Mouse (Mus musculus) kidney, embryonic 14.5 days (tissue): ENCODE measurements around the gene Rlbp1. TPM values are rescaled to one million over a fixed set of nuclear protein-coding genes. Genes with fewer than 3 reads are reported as not detected.
A peak's percentile ranks its signal among the peaks of the same experiment; 100 is the strongest.

Source experiments
- ATAC-seq: fragments of 200-750 bp; cut with Nextera tagmentation; 2 replicates; pipeline ENCODE4 v1.8.0; 2017; ENCODE audit warnings: moderate number of reproducible peaks, mild to moderate bottlenecking, moderate TSS enrichment, moderate library complexity; ENCODE audit not compliant: low FRiP score, low TSS enrichment
- H3K27ac ChIP-seq: fragments of 300-500 bp; sonication (generic); 2 replicates; pipeline ENCODE4 v1.5.1; 2014; ENCODE audit warnings: low read depth, mild to moderate bottlenecking, low read length, moderate library complexity, mixed read lengths
- H3K27me3 ChIP-seq: fragments of 300-500 bp; sonication (generic); 2 replicates; pipeline ENCODE4 v1.6.1; 2014; ENCODE audit warnings: mild to moderate bottlenecking, low read length; ENCODE audit not compliant: control insufficient read depth, insufficient read depth
- H3K36me3 ChIP-seq: fragments of 300-500 bp; sonication (generic); 2 replicates; pipeline ENCODE4 v1.6.1; 2014; ENCODE audit warnings: low read length, mixed read lengths; ENCODE audit not compliant: control insufficient read depth, insufficient read depth
- H3K4me1 ChIP-seq: fragments of 300-500 bp; sonication (generic); 2 replicates; pipeline ENCODE4 v1.6.1; 2014; ENCODE audit warnings: low read length, mixed read lengths; ENCODE audit not compliant: control insufficient read depth, insufficient read depth
- H3K4me2 ChIP-seq: fragments of 300-500 bp; sonication (generic); replicated peaks from 2 replicates; pipeline ENCODE4 v1.6.1; 2014; ENCODE audit warnings: low read depth, mild to moderate bottlenecking, low read length
- H3K4me3 ChIP-seq: fragments of 300-500 bp; sonication (generic); 2 replicates; pipeline ENCODE4 v1.5.1; 2014; ENCODE audit warnings: mild to moderate bottlenecking, low read length
- H3K9ac ChIP-seq: fragments of 300-500 bp; sonication (generic); 2 replicates; pipeline ENCODE4 v1.6.1; 2014; ENCODE audit warnings: low read depth, mild to moderate bottlenecking, low read length, moderate library complexity
- H3K9me3 ChIP-seq: fragments of 300-500 bp; sonication (generic); 2 replicates; pipeline ENCODE4 v1.6.1; 2016; ENCODE audit warnings: low read length; ENCODE audit not compliant: control insufficient read depth
- WGBS: fragments of 180-500 bp; shearing (Covaris S2); extraction: QIAGEN DNeasy Blood & Tissue Kit; methylation state at CpG from one replicate; pipeline ENCODE4 v1.1.7; 2014; 5-methylcytosine and 5-hydroxymethylcytosine counted together
- polyA plus RNA-seq: library from polyadenylated mRNA; unstranded; fragments of >200 nt; fragmentation: Nextera tagmentation; extraction: Ambion mirVana; gene quantifications from 2 replicates; pipeline ENCODE4 v1.2.1, GENCODE M21; 2014

Rlbp1 gene
- polyA plus RNA-seq, 1 experiment from 2014 or later, result 0.70 TPM

GRCm38 (mm10) chr7:79390141-79390708 is 3.4 kb upstream of the Rlbp1 start:
- Histone ChIP-seq H3K4me2 (no peak overlapping the region), H3K4me1 (peaks cover 3% of the 10 kb centered on the region; the same call in 1 of the 2 replicates), H3K9ac (no peak overlapping the region), H3K36me3 (no peaks in the 10 kb centered on the region), H3K4me3 (no peak overlapping the region), H3K9me3 (no peaks in the 10 kb centered on the region), H3K27me3 (no peaks in the 10 kb centered on the region), H3K27ac (no peak overlapping the region)
- 72% methylated on average over 5 of the region's 5 CpGs for WGBS
- no peak for ATAC-seq

DNA sequence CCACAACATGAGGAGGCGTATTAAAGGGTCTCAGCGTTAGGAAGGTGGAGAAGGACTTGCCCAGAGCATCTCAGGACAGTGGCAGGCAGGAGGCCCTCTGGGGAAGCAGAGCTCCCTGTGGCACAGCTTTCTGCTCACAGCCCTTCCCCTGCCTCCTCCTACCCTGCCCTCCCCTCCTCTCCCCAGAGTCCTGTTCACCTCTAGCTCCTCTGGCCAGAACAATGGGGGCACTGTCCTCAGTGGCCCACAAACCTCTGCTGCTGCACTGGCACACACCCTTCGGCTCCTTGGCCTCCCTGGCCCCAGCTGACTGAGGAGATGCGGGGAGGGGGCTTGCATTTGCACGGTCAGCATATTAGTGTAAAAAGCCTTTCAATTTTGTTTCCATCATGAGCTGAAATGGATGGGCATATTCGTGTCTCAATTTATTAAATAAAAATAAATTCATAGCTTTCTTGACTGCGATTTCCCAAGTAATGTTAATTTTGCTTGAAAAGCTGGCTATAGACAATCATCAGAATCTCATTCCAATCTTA is 1.9 kb upstream of the Rlbp1 start:
- no peak for ATAC-seq
- no peaks in the 10 kb centered on the region for H3K9me3 ChIP-seq
- no peak overlapping the region for H3K27ac ChIP-seq
- no peaks in the 10 kb centered on the region for H3K27me3 ChIP-seq
- no peaks in the 10 kb centered on the region for H3K36me3 ChIP-seq
- H3K4me1 ChIP-seq, result peaks cover 3% of the 10 kb centered on the region; the same call in 1 of the 2 replicates
- no peak overlapping the region for H3K4me3 ChIP-seq
- 68% methylated on average over 7 of the region's 7 CpGs for WGBS
- no peak overlapping the region for H3K4me2 ChIP-seq
- H3K9ac ChIP-seq, result no peak overlapping the region

- 37% methylated on average over 7 of the region's 7 CpGs for WGBS
- H3K9ac ChIP-seq, result no peak overlapping the region
- no peak overlapping the region for H3K4me3 ChIP-seq
- H3K9me3 ChIP-seq, result no peaks in the 10 kb centered on the region
- no peak for ATAC-seq
- peaks cover 3% of the 10 kb centered on the region; the same call in 1 of the 2 replicates for H3K4me1 ChIP-seq
- H3K27me3 ChIP-seq, result no peaks in the 10 kb centered on the region
- no peaks in the 10 kb centered on the region for H3K36me3 ChIP-seq
- H3K27ac ChIP-seq, result no peak overlapping the region
- H3K4me2 ChIP-seq, result no peak overlapping the region
Measured at GRCm38 (mm10) chr7:79387991-79388390, 1.1 kb upstream of the Rlbp1 start.

GRCm38 (mm10) chr7:79387140-79387539 is 292 bp upstream of the Rlbp1 start:
- H3K27me3 ChIP-seq, result no peaks in the 10 kb centered on the region
- no peak overlapping the region for H3K27ac ChIP-seq

DNA sequence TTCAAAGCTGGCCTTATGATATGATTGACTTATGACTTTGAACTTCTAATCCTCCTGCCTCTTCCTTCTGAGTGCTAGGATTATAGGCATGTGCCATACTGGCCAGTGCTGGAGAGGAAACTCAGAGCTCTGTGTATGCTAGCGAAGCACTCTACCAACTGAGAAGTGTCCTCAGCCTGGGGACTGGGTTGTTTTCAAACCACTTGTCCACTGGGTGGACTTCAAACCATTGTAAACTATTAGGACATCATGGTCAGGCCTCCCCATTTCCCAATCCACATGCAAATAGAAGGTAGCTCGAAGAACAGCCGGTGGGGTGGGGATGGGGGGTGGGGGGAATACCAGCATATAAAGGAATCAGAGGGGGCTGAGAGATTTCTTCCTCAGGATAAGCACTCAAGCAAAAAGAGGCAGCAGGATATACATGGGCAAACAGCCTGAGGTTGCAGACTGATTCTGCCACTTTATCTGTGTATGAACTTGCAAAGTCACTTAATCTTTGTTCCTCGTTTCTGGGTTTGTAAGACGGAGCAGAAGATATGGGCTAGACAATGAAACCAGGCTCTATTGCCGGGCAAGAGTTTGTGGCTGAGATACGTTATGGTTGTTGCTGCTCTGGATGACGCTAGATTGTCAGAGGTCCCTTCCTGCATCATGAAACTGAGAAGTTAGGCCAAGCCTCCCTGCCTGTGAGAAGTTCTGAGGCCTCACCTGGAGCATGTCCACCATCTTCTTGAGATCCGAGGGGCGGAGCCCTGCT is 10.2 kb downstream of the Rlbp1 start:
- H3K9ac ChIP-seq, result no peak overlapping the region
- no peak overlapping the region for H3K27ac ChIP-seq
- no peaks in the 10 kb centered on the region for H3K36me3 ChIP-seq
- no peak overlapping the region for H3K4me2 ChIP-seq
- no peak for ATAC-seq
- no peaks in the 10 kb centered on the region for H3K27me3 ChIP-seq
- WGBS, result 85% methylated on average over 10 of the region's 10 CpGs
- 0 out of 2 replicates have a peak, but pooled peaks cover 8% of the 10 kb centered on the region for H3K4me1 ChIP-seq
- no peak overlapping the region for H3K4me3 ChIP-seq
- H3K9me3 ChIP-seq, result no peaks in the 10 kb centered on the region

More at GRCm38 (mm10) chr7:79387140-79387539, 292 bp upstream of the Rlbp1 start:
- Histone ChIP-seq H3K4me3 (no peak overlapping the region), H3K4me2 (no peak overlapping the region), H3K4me1 (peaks cover 3% of the 10 kb centered on the region; the same call in 1 of the 2 replicates), H3K36me3 (no peaks in the 10 kb centered on the region), H3K9me3 (no peaks in the 10 kb centered on the region), H3K9ac (no peak overlapping the region)
- ATAC-seq, result no peak
- WGBS, result 79% methylated on average over 8 of the region's 8 CpGs

- no peak for ATAC-seq
- no peak overlapping the region for H3K9ac ChIP-seq
- H3K4me3 ChIP-seq, result no peak overlapping the region
- H3K4me1 ChIP-seq, result 0 out of 2 replicates have a peak, but pooled peaks cover 8% of the 10 kb centered on the region
- no peak overlapping the region for H3K27ac ChIP-seq
- WGBS, result 67% methylated on average over 5 of the region's 5 CpGs
- no peak overlapping the region for H3K4me2 ChIP-seq
- no peaks in the 10 kb centered on the region for H3K27me3 ChIP-seq
- H3K9me3 ChIP-seq, result no peaks in the 10 kb centered on the region
- no peaks in the 10 kb centered on the region for H3K36me3 ChIP-seq
Measured at GRCm38 (mm10) chr7:79375594-79375993, 11.3 kb downstream of the Rlbp1 start.

- Histone ChIP-seq H3K27ac (no peak overlapping the region), H3K4me1 (0 out of 2 replicates have a peak, but pooled peaks cover 8% of the 10 kb centered on the region), H3K4me2 (no peak overlapping the region), H3K9ac (no peak overlapping the region), H3K4me3 (no peak overlapping the region), H3K9me3 (no peaks in the 10 kb centered on the region), H3K27me3 (no peaks in the 10 kb centered on the region), H3K36me3 (no peaks in the 10 kb centered on the region)
- no peak for ATAC-seq
Measured at GRCm38 (mm10) chr7:79374017-79374416, 12.8 kb downstream of the Rlbp1 start.

GRCm38 (mm10) chr7:79371321-79371879 is 15.4 kb downstream of the Rlbp1 start:
- Histone ChIP-seq H3K9me3 (no peaks in the 10 kb centered on the region), H3K9ac (no peak overlapping the region), H3K27ac (no peak overlapping the region), H3K4me3 (no peak overlapping the region), H3K27me3 (no peaks in the 10 kb centered on the region), H3K36me3 (no peaks in the 10 kb centered on the region), H3K4me1 (0 out of 2 replicates have a peak, but pooled peaks cover 8% of the 10 kb centered on the region), H3K4me2 (no peak overlapping the region)
- ATAC-seq, result peak; percentile 57; the same call in 1 of the 2 replicates
- 27% methylated on average over 10 of the region's 10 CpGs for whole genome bisulfite sequencing

GRCm38 (mm10) chr7:79369416-79369815 is 17.4 kb downstream of the Rlbp1 start:
- Histone ChIP-seq H3K27me3 (no peaks in the 10 kb centered on the region), H3K9me3 (no peaks in the 10 kb centered on the region), H3K4me3 (no peak overlapping the region), H3K36me3 (no peaks in the 10 kb centered on the region), H3K27ac (no peak overlapping the region), H3K4me2 (no peak overlapping the region), H3K4me1 (no peaks in the 10 kb centered on the region), H3K9ac (no peak overlapping the region)
- 31% methylated on average over 4 of the region's 4 CpGs for WGBS
- ATAC-seq, result no peak
